Mouse (Mus musculus) c-Kit-negative CD71-positive TER-119-positive erythroid progenitor cells, embryonic 14.5 days (primary cell): ENCODE results near the gene Prox1.

ENCODE experiments used
- DNase-seq: peaks from one replicate; pipeline ENCODE4 v3.0.0-alpha.2; 2013; ENCODE audit warnings: low read depth, low spot score

Gene Prox1

GRCm38 (mm10) chr1:190085703-190086102, 84.8 kb downstream of the Prox1 start:
- DNase-seq, result no peak

GRCm38 (mm10) chr1:190079643-190080275, 90.8 kb downstream of the Prox1 start:
- no peak for DNase-seq

GRCm38 (mm10) chr1:190076601-190077000, 93.9 kb downstream of the Prox1 start:
- no peak for DNase-seq
